Mouse (Mus musculus) CH12.LX (cell line): ENCODE measurements around the gene Sncb. TPM values are rescaled to one million over a fixed set of nuclear protein-coding genes. Genes with fewer than 3 reads are reported as not detected.
A peak's percentile ranks its signal among the peaks of the same experiment; 100 is the strongest.
"Not testable (repeated sequence)": the region's sequence is repeated elsewhere in the genome, so short reads cannot be mapped to it uniquely, and the experiment has no call there.

Experiments
- DNase-seq: peaks from one replicate; pipeline ENCODE4 v3.0.0-alpha.2; 2013; ENCODE audit errors: extremely low read depth
- H3K27ac ChIP-seq: 2 replicates; pipeline ENCODE4 v1.5.1; 2012; ENCODE audit warnings: low read depth, mild to moderate bottlenecking, control low read depth, moderate library complexity; ENCODE audit not compliant: insufficient read depth
- H3K27me3 ChIP-seq: replicated peaks from 2 replicates; pipeline ENCODE3; 2012; ENCODE audit warnings: inconsistent platforms
- H3K36me3 ChIP-seq, 2 experiments: replicated peaks in 1 of 2; 2 replicates each; pipeline versions ENCODE3 to v1.6.1; 2012; ENCODE audit warnings: inconsistent platforms in 1 of 2, low read length in 1 of 2, mild to moderate bottlenecking in 1 of 2, mixed read lengths in 1 of 2, moderate library complexity in 1 of 2; ENCODE audit not compliant: control insufficient read depth in 1 of 2, insufficient read depth in 1 of 2
- H3K4me1 ChIP-seq, 2 experiments: 2 replicates each; pipeline ENCODE4 v1.6.1; 2012; ENCODE audit warnings: inconsistent platforms in 1 of 2, moderate library complexity in 1 of 2; ENCODE audit not compliant: insufficient read depth in 2 of 2, control insufficient read depth in 1 of 2
- H3K4me2 ChIP-seq: 2 replicates; pipeline ENCODE4 v1.6.1; 2012; ENCODE audit warnings: low read depth, mild to moderate bottlenecking, control low read depth; ENCODE audit not compliant: poor library complexity, insufficient read depth, severe bottlenecking
- H3K4me3 ChIP-seq, 3 experiments: fragments of 150-350 bp in 1 of 3; sonication (generic) in 1 of 3; replicated peaks in 1 of 3; 2 replicates each; pipeline versions ENCODE3 to v1.5.1; 2011 to 2012; ENCODE audit warnings: low read depth in 2 of 3, low read length in 2 of 3, mild to moderate bottlenecking in 2 of 3, moderate library complexity in 2 of 3, control low read depth in 1 of 3, improper control_type of control experiment in 1 of 3, inconsistent platforms in 1 of 3, mixed read lengths in 1 of 3; ENCODE audit not compliant: poor library complexity in 1 of 3
- H3K79me2 ChIP-seq: replicated peaks from 2 replicates; pipeline ENCODE4 v1.6.1; 2012; ENCODE audit warnings: mild to moderate bottlenecking, moderate library complexity; ENCODE audit not compliant: control insufficient read depth, poor library complexity, insufficient read depth, severe bottlenecking; ENCODE audit errors: extremely low read depth
- H3K9ac ChIP-seq: 2 replicates; pipeline ENCODE4 v1.6.1; 2012; ENCODE audit warnings: low read depth, mild to moderate bottlenecking, control low read depth, moderate library complexity; ENCODE audit not compliant: insufficient read depth
- H3K9me3 ChIP-seq: replicated peaks from 2 replicates; pipeline ENCODE3; 2012; ENCODE audit warnings: low read length, inconsistent platforms, mixed read lengths
- BHLHE40 ChIP-seq: IDR thresholded peaks from 2 replicates; pipeline ENCODE4 v1.6.1; 2011; ENCODE audit warnings: mild to moderate bottlenecking, low read depth, low read length, improper control_type of control experiment
- E2F4 ChIP-seq: IDR thresholded peaks from 2 replicates; pipeline ENCODE4 v1.6.1; 2011; ENCODE audit warnings: low read depth, low read length, improper control_type of control experiment; ENCODE audit not compliant: insufficient replicate concordance
- ETS1 ChIP-seq: conservative IDR thresholded peaks from 2 replicates; pipeline ENCODE4 v1.6.1; 2012; ENCODE audit warnings: low read depth, mild to moderate bottlenecking, inconsistent platforms, low read length, improper control_type of control experiment, moderate library complexity
- MAFK ChIP-seq: IDR thresholded peaks from 2 replicates; pipeline ENCODE4 v1.6.1; 2011; ENCODE audit warnings: low read length, improper control_type of control experiment; ENCODE audit not compliant: insufficient replicate concordance
- POLR2A ChIP-seq: IDR thresholded peaks from 2 replicates; pipeline ENCODE4 v1.6.1; 2011; ENCODE audit warnings: low read depth, mild to moderate bottlenecking, improper control_type of control experiment, low read length
- POLR2AphosphoS2 ChIP-seq: IDR thresholded peaks from 2 replicates; pipeline ENCODE4 v1.6.1; 2011; ENCODE audit warnings: low read depth, low read length, improper control_type of control experiment
- RAD21 ChIP-seq: IDR thresholded peaks from 2 replicates; pipeline ENCODE4 v1.6.1; 2011; ENCODE audit warnings: low read depth, mild to moderate bottlenecking, low read length, improper control_type of control experiment, moderate library complexity
- SIN3A ChIP-seq: IDR thresholded peaks from 2 replicates; pipeline ENCODE4 v1.6.1; 2012; ENCODE audit warnings: low read length, improper control_type of control experiment, inconsistent platforms
- TBP ChIP-seq: conservative IDR thresholded peaks from 2 replicates; pipeline ENCODE4 v1.6.1; 2011; ENCODE audit warnings: low read depth, low read length, improper control_type of control experiment
- UBTF ChIP-seq: IDR thresholded peaks from 2 replicates; pipeline ENCODE4 v1.6.1; 2012; ENCODE audit warnings: low read depth, mild to moderate bottlenecking, inconsistent platforms, low read length, improper control_type of control experiment, moderate library complexity
- USF1 ChIP-seq: IDR thresholded peaks from 2 replicates; pipeline ENCODE4 v1.6.1; 2014; ENCODE audit warnings: low read depth, mild to moderate bottlenecking, inconsistent platforms, low read length, improper control_type of control experiment
- USF2 ChIP-seq: conservative IDR thresholded peaks from 2 replicates; pipeline ENCODE4 v1.6.1; 2011; ENCODE audit warnings: low read depth, low read length, improper control_type of control experiment
- ZC3H11A ChIP-seq: IDR thresholded peaks from 2 replicates; pipeline ENCODE4 v1.6.1; 2012; ENCODE audit warnings: low read depth, mild to moderate bottlenecking, inconsistent platforms, low read length, improper control_type of control experiment
- ZKSCAN1 ChIP-seq: IDR thresholded peaks from 2 replicates; pipeline ENCODE4 v1.6.1; 2012; ENCODE audit warnings: low read depth, inconsistent platforms, low read length, improper control_type of control experiment, borderline replicate concordance
- ZMIZ1 ChIP-seq: IDR thresholded peaks from 2 replicates; pipeline ENCODE4 v1.6.1; 2012; ENCODE audit warnings: low read depth, mild to moderate bottlenecking, inconsistent platforms, low read length, improper control_type of control experiment
- ZNF384 ChIP-seq: IDR thresholded peaks from 2 replicates; pipeline ENCODE4 v1.6.1; 2012; ENCODE audit warnings: low read depth, low read length, improper control_type of control experiment, inconsistent platforms
- dilution Hi-C: fragments of 300-500 bp; cut with MboI; formaldehyde crosslinking; loops from 2 replicates; pipeline ENCODE4 v1.14.3; 2020; ENCODE audit warnings: low sequenced_read_pairs; ENCODE audit not compliant: extremely low pct_unique_long_range_greater_than_20kb, extremely low pct_ligation_motif_present
- in situ Hi-C: fragments of 300-500 bp; cut with MboI; formaldehyde crosslinking; loops from 3 replicates; pipeline ENCODE4 v1.14.3; 2019; ENCODE audit warnings: low sequenced_read_pairs, low pct_ligation_motif_present, low pct_unique_long_range_greater_than_20kb, mixed read lengths
- polyA plus RNA-seq: library from polyadenylated mRNA; unstranded; fragments of >175 nt; gene quantifications from 2 replicates; pipeline ENCODE4 v1.2.1, GENCODE M21; 2012; ENCODE audit warnings: low read depth; ENCODE audit not compliant: insufficient read length
- total RNA-seq, 2 experiments: library from RNA; depleted of rRNA; stranded (reverse); fragments of 300-350 nt in 1 of 2; fragments of >200 nt in 1 of 2; gene quantifications; 2 replicates each; pipeline ENCODE4 v1.2.3; 2012 to 2014

Gene Sncb
- total and polyA plus RNA-seq, 3 experiments, result not detected

GRCm38 (mm10) chr13:54789561-54790397, 23.4 kb upstream of the Sncb start:
- H3K79me2 ChIP-seq, result no peaks in the 10 kb centered on the region
- H3K4me3 ChIP-seq, result peak overlapping the region; percentile 25 to 59 (median 28)
- H3K27ac ChIP-seq, result no peak overlapping the region
- dilution Hi-C loops (no loop called here), in situ Hi-C loops (loop anchor here (10.0 kb wide), 1 partner anchor 385 kb away; no protein-coding TSS in a partner anchor)
- peak; percentile 21 for DNase-seq
- H3K4me2 ChIP-seq, result peak overlapping the region; percentile 69
- peaks cover 0 to 3% of the 10 kb centered on the region in 2 experiments; a peak in 1 of 4 replicates for H3K4me1 ChIP-seq
- peak overlapping the region; percentile 57; the same call in 1 of the 2 replicates for H3K9ac ChIP-seq
- peaks cover 6% of the 10 kb centered on the region for H3K9me3 ChIP-seq
- H3K27me3 ChIP-seq, result peaks cover 80% of the 10 kb centered on the region
- no peak for TF ChIP-seq ETS1
- no peak for TF ChIP-seq SIN3A
- no peak for TF ChIP-seq ZC3H11A
- no peak for TF ChIP-seq POLR2A
- no peak for TF ChIP-seq ZKSCAN1
- no peak for TF ChIP-seq ZMIZ1
- no peak for TF ChIP-seq MAFK
- no peak for TF ChIP-seq BHLHE40
- no peak for TF ChIP-seq USF2
- TF ChIP-seq RAD21, result no peak
- no peak for TF ChIP-seq POLR2AphosphoS2
- H3K36me3 ChIP-seq, result no peaks in the 10 kb centered on the region

DNA sequence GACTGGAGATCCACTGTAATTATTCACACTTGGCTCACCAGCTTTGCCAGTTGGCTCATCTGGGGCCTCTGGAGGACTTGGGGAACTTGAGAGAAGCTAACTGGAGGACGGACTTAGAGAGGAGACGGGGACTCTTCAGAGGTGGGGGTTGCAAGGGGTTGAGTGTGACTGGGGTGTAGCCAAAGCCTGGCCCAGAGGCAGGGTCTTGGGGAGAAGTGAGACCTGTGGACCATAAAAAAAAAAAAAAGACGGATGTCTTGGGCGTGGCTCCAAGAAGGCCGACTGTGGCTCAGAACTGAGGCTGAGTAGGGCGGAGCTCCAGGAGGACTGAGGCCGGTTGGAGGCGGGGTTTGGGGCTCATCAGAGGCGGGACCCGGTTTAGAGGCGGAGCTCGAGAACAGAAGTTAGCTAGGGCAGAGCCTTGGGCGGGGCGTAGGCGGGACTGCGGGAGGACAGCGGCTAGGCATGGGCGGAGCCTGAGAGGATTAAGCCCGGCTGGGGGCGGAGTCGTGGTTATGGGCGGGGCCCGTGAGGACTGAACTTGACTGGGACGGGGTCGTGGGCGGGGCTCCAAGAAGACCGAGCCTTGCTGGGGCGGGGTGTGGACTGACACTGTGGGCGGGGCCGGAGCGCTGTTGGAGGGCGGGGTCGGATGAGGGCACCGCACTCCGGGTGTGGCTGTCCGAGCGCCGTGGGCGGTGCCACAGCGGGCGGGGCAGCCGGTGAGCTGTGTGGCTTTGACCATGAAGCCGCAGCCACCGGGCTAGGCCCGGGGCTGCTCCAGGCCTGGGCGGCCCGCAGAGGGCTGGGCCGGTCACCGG, 22.6 kb upstream of the Sncb start, which contains the start of gene Tspan17:
TSS of gene Tspan17 (plus strand) at position 638 of the 821 bp plus-strand sequence.
- in situ Hi-C loops (no loop called here), dilution Hi-C loops (no loop called here)
- Histone ChIP-seq H3K27ac (no peak within 1 kb of the TSS), H3K27me3 (peaks cover 80% of the 10 kb centered on the region), H3K36me3 (no peaks in the 10 kb centered on the region), H3K9me3 (peaks cover 6% of the 10 kb centered on the region), H3K4me3 (peak within 1 kb of the TSS; percentile 25 to 59 (median 28)), H3K79me2 (no peaks in the 10 kb centered on the region), H3K9ac (peak within 1 kb of the TSS; percentile 57; the same call in 1 of the 2 replicates), H3K4me1 (peaks cover 0 to 3% of the 10 kb centered on the region in 2 experiments; a peak in 1 of 4 replicates), H3K4me2 (peak within 1 kb of the TSS; percentile 69)
- DNase-seq, result peak; percentile 95
- TF ChIP-seq POLR2AphosphoS2, result no peak
- no peak for TF ChIP-seq E2F4
- peak; percentile 81 for TF ChIP-seq ZNF384
- no peak for TF ChIP-seq USF1
- TF ChIP-seq TBP, result 0 out of 2 replicates have a peak, but pooled peaks have one; percentile 16
- TF ChIP-seq UBTF, result no peak
- TF ChIP-seq POLR2A, result peak; percentile 48

- DNase-seq, H3K27ac ChIP-seq, in situ Hi-C loops, H3K4me1 ChIP-seq, H3K36me3 ChIP-seq, H3K4me2 ChIP-seq, dilution Hi-C loops, H3K9me3 ChIP-seq, H3K79me2 ChIP-seq, H3K4me3 ChIP-seq, H3K9ac ChIP-seq: not testable (repeated sequence)
- H3K27me3 ChIP-seq, result peaks cover 81% of the 10 kb centered on the region
Measured at GRCm38 (mm10) chr13:54787591-54787990, 21.2 kb upstream of the Sncb start.
